Mouse (Mus musculus) kidney, postnatal 36 days (tissue): ENCODE results near the gene Dlg1.

Source experiments
- DNase-seq, 2 experiments: peaks; one replicate each; pipeline ENCODE4 v3.0.0; 2021 to 2022; ENCODE audit warnings: mixed read lengths in 2 of 2

Gene Dlg1

GRCm38 (mm10) chr16:31663379-31664286 is at the start of gene Dlg1:
Gene Dlg1, plus strand, starts transcription at chr16:31663443.
- DNase-seq = peak; percentile 91 to 92

- no peak for DNase-seq
Observed at GRCm38 (mm10) chr16:31616382-31616781, 46.9 kb upstream of the Dlg1 start.

GRCm38 (mm10) chr16:31617128-31617527 is 46.1 kb upstream of the Dlg1 start:
- no peak for DNase-seq

GRCm38 (mm10) chr16:31617823-31618371 is 45.3 kb upstream of the Dlg1 start:
- DNase-seq = peak; percentile 58 to 76

GRCm38 (mm10) chr16:31618671-31619070 is 44.6 kb upstream of the Dlg1 start:
- DNase-seq = no peak

- no peak for DNase-seq
Observed at GRCm38 (mm10) chr16:31619675-31620335, 43.4 kb upstream of the Dlg1 start.

- DNase-seq = no peak
Observed at GRCm38 (mm10) chr16:31622356-31622755, 40.9 kb upstream of the Dlg1 start.

GRCm38 (mm10) chr16:31623136-31623535 is 40.1 kb upstream of the Dlg1 start:
- DNase-seq = no peak

GRCm38 (mm10) chr16:31624749-31625148 is 38.5 kb upstream of the Dlg1 start:
- no peak for DNase-seq

- DNase-seq = no peak
Observed at GRCm38 (mm10) chr16:31626331-31626730, 36.9 kb upstream of the Dlg1 start.

- DNase-seq = no peak
Observed at GRCm38 (mm10) chr16:31630381-31630780, 32.9 kb upstream of the Dlg1 start.

GRCm38 (mm10) chr16:31631046-31631445 is 32.2 kb upstream of the Dlg1 start:
- DNase-seq = no peak

GRCm38 (mm10) chr16:31634371-31634770 is 28.9 kb upstream of the Dlg1 start:
- DNase-seq = no peak

GRCm38 (mm10) chr16:31638393-31638792 is 24.9 kb upstream of the Dlg1 start:
- peak; percentile 11 to 28 for DNase-seq

- DNase-seq = peak; percentile 58 to 64
Observed at GRCm38 (mm10) chr16:31639946-31640345, 23.3 kb upstream of the Dlg1 start.

GRCm38 (mm10) chr16:31641776-31642175 is 21.5 kb upstream of the Dlg1 start:
- no peak for DNase-seq

- DNase-seq = no peak
Observed at GRCm38 (mm10) chr16:31647221-31647620, 16.0 kb upstream of the Dlg1 start.

- no peak for DNase-seq
Observed at GRCm38 (mm10) chr16:31650788-31651187, 12.5 kb upstream of the Dlg1 start.

GRCm38 (mm10) chr16:31651541-31651940 is 11.7 kb upstream of the Dlg1 start:
- no peak for DNase-seq

- no peak for DNase-seq
Observed at GRCm38 (mm10) chr16:31652115-31652843, 11.0 kb upstream of the Dlg1 start.

- DNase-seq = no peak
Observed at GRCm38 (mm10) chr16:31653616-31654015, 9.6 kb upstream of the Dlg1 start.

GRCm38 (mm10) chr16:31654021-31654420 is 9.2 kb upstream of the Dlg1 start:
- DNase-seq = no peak

- no peak for DNase-seq
Observed at GRCm38 (mm10) chr16:31655531-31655930, 7.7 kb upstream of the Dlg1 start.
